Mouse (Mus musculus): ENCODE data around the gene 4931409K22Rik. TPM values are rescaled to one million over a fixed set of nuclear protein-coding genes. Genes with fewer than 3 reads are reported as not detected.

The 4931409K22Rik gene
- polyA plus RNA-seq (2014; fragmentation: Nextera tagmentation; extraction: Ambion mirVana) = not detected in 2 replicates

DNA sequence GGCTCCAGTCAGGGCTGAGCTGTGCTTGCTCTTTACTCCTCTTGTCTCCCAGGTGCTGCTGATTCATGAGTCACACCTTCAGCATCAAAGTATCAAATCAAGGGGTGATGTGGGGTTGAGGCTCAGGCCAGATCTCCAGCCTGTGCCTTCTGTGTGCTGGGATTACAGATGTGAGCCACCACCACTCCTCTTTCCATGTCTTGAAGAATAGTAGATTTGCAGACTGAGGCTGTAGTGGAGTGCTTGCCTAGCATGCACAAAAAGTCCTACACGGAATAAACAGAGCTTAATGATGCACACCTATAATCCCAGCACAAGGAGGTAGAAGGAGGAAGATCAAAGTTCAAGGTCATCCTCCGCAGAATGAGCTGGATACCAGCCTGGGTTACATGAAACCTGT lies at the start of gene 4931409K22Rik:
TSS of gene 4931409K22Rik (minus strand) at position 101 of the 400 bp plus-strand sequence.
- DNase-seq (ENCODE audit: low spot score) (no peak), ATAC-seq (ENCODE audit: insufficient read depth, low FRiP score, low TSS enrichment) (no peak)
- Histone ChIP-seq H3K27ac (ENCODE audit: low read depth, low read length) (no peak within 1 kb of the TSS), H3K27me3 (ENCODE audit: control insufficient read depth, insufficient read depth, low read length) (no peaks in the 10 kb centered on the region), H3K9me3 (ENCODE audit: control insufficient read depth, low read length) (no peaks in the 10 kb centered on the region), H3K4me2 (ENCODE audit: low read depth) (no peak within 1 kb of the TSS), H3K9ac (ENCODE audit: low read length) (no peak within 1 kb of the TSS), H3K36me3 (ENCODE audit: control insufficient read depth, insufficient read depth, low read length) (no peaks in the 10 kb centered on the region), H3K4me3 (ENCODE audit: low read depth, low read length) (no peak within 1 kb of the TSS), H3K4me1 (ENCODE audit: control insufficient read depth, insufficient read depth, low read length) (no peaks in the 10 kb centered on the region)
- 76% methylated on average over 2 of the region's 2 CpGs for whole genome bisulfite sequencing

DNA sequence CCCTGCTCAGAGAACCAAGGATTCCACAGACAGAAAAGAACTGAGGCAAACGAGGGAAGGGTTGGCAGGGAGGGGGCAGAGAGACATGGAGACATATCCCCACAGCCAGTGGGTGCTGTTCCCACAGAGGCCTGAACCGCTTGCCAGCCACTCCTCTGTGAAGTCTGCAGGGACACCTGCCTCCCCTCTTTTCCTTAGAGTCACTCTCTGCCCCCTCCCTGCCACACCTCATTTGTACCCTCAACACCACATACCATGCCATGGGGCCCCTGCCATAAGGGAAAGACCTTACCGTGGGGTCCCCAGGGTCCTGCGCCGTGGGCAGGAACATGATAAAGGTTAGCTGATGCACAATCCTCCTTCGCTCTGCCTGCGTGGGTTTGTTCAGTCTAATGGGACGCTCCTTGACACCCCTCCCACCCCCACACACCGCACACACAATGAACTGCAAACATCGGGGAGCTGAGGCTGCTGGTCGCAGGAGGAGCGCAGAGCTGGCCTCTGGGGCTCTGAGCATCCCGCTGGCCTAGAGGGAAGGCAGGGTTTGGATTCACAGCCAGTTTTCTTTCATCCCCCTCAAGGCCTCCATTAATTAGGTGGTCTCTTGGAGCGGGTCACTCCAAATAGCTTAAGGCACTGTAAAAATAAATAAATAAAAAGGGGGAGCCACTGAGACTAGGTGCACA lies 49.5 kb upstream of the 4931409K22Rik start:
- no peaks in the 10 kb centered on the region for H3K27me3 ChIP-seq (ENCODE audit: control insufficient read depth, insufficient read depth, low read length)
- H3K36me3 ChIP-seq (ENCODE audit: control insufficient read depth, insufficient read depth, low read length) = no peaks in the 10 kb centered on the region
- 14% methylated on average over 14 of the region's 14 CpGs for WGBS

DNA sequence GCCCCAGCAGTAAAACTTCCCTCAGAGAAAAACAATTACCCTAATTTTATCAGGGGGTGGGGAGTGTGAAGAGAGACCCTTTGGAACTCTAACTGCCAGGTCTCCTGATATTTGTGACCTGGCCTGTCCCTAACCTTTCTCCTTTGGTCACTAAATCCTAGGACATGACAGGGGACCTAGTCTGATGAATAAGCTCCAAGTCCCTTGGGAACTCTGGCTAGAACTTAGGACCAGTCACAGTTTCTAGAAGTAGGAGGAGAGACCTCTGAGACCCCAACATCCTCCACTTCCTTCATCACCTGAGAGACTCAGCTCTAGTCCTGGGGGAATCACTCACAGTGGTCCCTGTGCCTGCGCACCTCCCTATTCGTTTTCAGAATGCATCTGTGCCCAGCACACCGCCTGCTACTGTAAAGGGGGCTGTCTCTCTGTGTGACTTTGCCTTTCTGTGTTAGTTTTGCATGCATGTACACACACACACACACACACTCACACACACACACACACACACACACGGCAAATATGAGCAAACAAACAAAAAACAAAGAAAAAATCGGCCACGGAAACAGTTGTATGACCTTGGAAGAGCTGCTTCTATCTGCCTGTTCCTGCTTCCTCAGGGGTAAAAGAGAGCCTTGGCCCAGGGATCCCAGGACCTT lies 48.8 kb upstream of the 4931409K22Rik start:
- Histone ChIP-seq H3K27me3 (ENCODE audit: control insufficient read depth, insufficient read depth, low read length) (no peaks in the 10 kb centered on the region), H3K4me1 (ENCODE audit: control insufficient read depth, insufficient read depth, low read length) (peaks cover 53% of the 10 kb centered on the region), H3K4me2 (ENCODE audit: low read depth) (peak overlapping the region; percentile 70), H3K9ac (ENCODE audit: low read length) (peak overlapping the region; percentile 84), H3K9me3 (ENCODE audit: control insufficient read depth, low read length) (no peaks in the 10 kb centered on the region), H3K27ac (ENCODE audit: low read depth, low read length) (peak overlapping the region; percentile 97), H3K4me3 (ENCODE audit: low read depth, low read length) (peak overlapping the region; percentile 51), H3K36me3 (ENCODE audit: control insufficient read depth, insufficient read depth, low read length) (no peaks in the 10 kb centered on the region)
- no peak for ATAC-seq (ENCODE audit: insufficient read depth, low FRiP score, low TSS enrichment)
- DNase-seq (ENCODE audit: low spot score) = peak; percentile 44
- 7% methylated on average over 6 of the region's 6 CpGs for WGBS

More for the DNA sequence above, 49.5 kb upstream of the 4931409K22Rik start:
- no peak for DNase-seq (ENCODE audit: low spot score)
- no peaks in the 10 kb centered on the region for H3K9me3 ChIP-seq (ENCODE audit: control insufficient read depth, low read length)
- no peak for ATAC-seq (ENCODE audit: insufficient read depth, low FRiP score, low TSS enrichment)
- peaks cover 47% of the 10 kb centered on the region for H3K4me1 ChIP-seq (ENCODE audit: control insufficient read depth, insufficient read depth, low read length)
- peak overlapping the region; percentile 70 for H3K4me2 ChIP-seq (ENCODE audit: low read depth)
- peak overlapping the region; percentile 97 for H3K27ac ChIP-seq (ENCODE audit: low read depth, low read length)
- H3K9ac ChIP-seq (ENCODE audit: low read length) = peak overlapping the region; percentile 84
- peak overlapping the region; percentile 10; the same call in 1 of the 2 replicates for H3K4me3 ChIP-seq (ENCODE audit: low read depth, low read length)

DNA sequence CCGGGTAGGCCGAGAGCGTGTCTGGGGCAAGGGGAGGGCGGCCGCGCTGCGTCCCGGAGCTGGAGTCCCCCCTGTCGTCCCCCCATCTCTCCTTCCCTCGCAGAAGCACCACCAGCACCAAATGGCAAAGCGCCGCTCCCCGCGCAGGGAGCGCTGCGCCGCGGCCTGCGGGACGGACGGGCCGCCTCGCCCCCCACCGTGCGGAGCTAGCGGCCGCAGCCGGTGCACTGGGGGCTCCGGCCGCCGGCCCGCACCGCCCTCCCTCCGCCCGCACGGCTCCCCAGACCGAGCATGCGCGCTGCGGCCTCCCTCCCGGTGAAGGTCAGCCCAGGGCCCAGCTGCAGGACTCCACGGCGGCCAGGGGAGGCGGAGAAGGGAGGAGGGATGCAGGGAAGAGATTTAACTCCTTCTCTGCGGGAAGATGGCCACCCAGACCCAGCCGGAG lies 48.1 kb upstream of the 4931409K22Rik start:
- H3K4me2 ChIP-seq (ENCODE audit: low read depth) = peak overlapping the region; percentile 70
- DNase-seq (ENCODE audit: low spot score) (peak; percentile 91), ATAC-seq (ENCODE audit: insufficient read depth, low FRiP score, low TSS enrichment) (peak; percentile 67)
- peaks cover 56% of the 10 kb centered on the region for H3K4me1 ChIP-seq (ENCODE audit: control insufficient read depth, insufficient read depth, low read length)
- peak overlapping the region; percentile 51 for H3K4me3 ChIP-seq (ENCODE audit: low read depth, low read length)
- H3K9ac ChIP-seq (ENCODE audit: low read length) = peak overlapping the region; percentile 84
- WGBS = 0% methylated on average over 45 of the region's 46 CpGs
- no peaks in the 10 kb centered on the region for H3K36me3 ChIP-seq (ENCODE audit: control insufficient read depth, insufficient read depth, low read length)
- peaks cover 2% of the 10 kb centered on the region; the same call in 1 of the 2 replicates for H3K27me3 ChIP-seq (ENCODE audit: control insufficient read depth, insufficient read depth, low read length)
- peak overlapping the region; percentile 97 for H3K27ac ChIP-seq (ENCODE audit: low read depth, low read length)
- no peaks in the 10 kb centered on the region for H3K9me3 ChIP-seq (ENCODE audit: control insufficient read depth, low read length)

DNA sequence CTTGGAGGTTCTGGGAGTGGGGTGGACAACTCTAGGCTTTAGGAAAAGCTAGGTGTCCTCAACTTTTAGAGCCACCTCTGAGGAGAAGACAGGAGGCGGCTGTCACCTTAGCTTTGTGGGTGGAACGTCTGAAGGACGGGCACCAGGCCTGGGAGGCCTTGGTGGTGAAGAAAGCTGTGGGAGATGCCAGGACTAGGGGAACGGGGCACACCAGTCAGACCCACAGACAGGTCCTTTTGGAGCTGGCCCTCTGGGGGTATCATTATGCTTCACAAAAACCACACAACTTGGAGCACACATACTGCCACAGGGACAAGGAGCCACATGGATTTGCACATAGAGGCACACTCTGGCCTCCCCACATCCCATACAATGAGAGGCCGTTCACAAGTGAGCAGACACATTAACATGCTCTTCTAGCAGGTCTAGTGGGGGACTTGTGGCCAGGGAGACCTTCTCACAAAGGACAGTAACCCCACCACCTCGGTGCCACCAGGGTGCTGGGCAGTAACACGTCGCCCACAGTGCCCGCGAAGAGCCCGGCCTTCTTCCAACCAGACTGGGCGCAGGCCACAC lies 47.6 kb upstream of the 4931409K22Rik start:
- Histone ChIP-seq H3K36me3 (ENCODE audit: control insufficient read depth, insufficient read depth, low read length) (no peaks in the 10 kb centered on the region), H3K27me3 (ENCODE audit: control insufficient read depth, insufficient read depth, low read length) (peaks cover 5% of the 10 kb centered on the region; the same call in 1 of the 2 replicates), H3K4me1 (ENCODE audit: control insufficient read depth, insufficient read depth, low read length) (peaks cover 58% of the 10 kb centered on the region), H3K4me3 (ENCODE audit: low read depth, low read length) (peak overlapping the region; percentile 51), H3K4me2 (ENCODE audit: low read depth) (peak overlapping the region; percentile 70), H3K27ac (ENCODE audit: low read depth, low read length) (peak overlapping the region; percentile 97), H3K9me3 (ENCODE audit: control insufficient read depth, low read length) (no peaks in the 10 kb centered on the region), H3K9ac (ENCODE audit: low read length) (peak overlapping the region; percentile 84)
- WGBS = 14% methylated on average over 12 of the region's 12 CpGs
- DNase-seq (ENCODE audit: low spot score) (no peak), ATAC-seq (ENCODE audit: insufficient read depth, low FRiP score, low TSS enrichment) (peak; percentile 8; the same call in 1 of the 2 replicates)

DNA sequence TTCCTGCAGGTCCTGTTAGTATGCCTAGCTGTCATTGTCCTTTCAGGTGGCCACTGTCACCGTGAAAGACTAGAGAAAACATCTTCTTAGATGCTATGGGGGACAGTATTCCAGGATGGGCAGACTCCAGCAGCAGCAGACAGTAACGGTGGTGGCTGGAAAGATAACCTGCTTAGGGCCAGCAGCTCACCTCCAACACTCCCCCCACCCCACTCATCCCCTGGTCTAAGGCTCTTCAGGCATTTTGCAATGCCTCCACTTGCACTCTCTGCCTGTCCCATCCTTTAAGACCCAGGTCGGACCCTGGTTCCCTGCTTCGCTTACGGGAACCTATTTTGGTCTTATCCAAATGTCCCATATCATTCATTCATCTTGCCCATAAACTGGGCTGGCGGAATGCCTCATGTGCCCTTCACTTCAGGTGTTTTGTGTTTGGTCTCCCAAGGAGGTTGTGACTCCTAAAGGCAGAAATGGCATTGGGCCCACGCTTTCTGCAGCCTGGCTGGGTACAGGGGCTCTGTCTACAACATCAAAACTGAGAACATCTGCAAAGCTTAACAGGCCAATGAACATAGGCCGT lies 46.9 kb upstream of the 4931409K22Rik start:
- peaks cover 63% of the 10 kb centered on the region for H3K4me1 ChIP-seq (ENCODE audit: control insufficient read depth, insufficient read depth, low read length)

DNA sequence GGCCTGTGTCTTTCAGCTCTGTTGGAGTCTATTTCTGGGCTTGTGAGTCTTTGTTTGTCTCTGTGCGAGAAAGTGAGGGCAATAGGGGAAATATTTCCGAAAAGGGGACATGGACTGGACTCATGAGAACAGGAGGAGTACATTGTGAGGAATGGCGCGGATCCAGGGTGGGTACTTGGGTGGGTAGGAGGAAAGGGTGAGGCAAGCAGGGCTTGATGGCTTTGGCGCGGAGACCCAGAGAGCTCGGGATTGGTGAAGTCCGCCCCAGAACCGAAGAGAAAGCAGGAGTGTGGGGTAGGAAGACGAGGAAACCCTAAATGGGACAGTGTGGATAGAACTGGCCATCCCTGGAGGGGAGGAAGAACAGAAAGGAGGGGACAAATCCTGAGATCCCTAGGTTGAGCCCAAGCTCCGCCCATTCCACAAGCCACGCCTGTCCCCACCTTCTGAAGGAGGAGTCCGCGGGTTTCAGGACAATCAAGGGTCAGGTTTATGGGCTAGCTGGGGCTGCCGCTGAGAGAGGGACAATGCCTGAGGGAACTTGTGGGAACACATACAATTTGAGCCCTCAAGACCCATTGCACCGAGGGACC lies 46.2 kb upstream of the 4931409K22Rik start:
- peaks cover 70% of the 10 kb centered on the region for H3K4me1 ChIP-seq (ENCODE audit: control insufficient read depth, insufficient read depth, low read length)
- peaks cover 7% of the 10 kb centered on the region; the same call in 1 of the 2 replicates for H3K27me3 ChIP-seq (ENCODE audit: control insufficient read depth, insufficient read depth, low read length)

More for the DNA sequence above, 46.9 kb upstream of the 4931409K22Rik start:
- no peaks in the 10 kb centered on the region for H3K36me3 ChIP-seq (ENCODE audit: control insufficient read depth, insufficient read depth, low read length)
- no peak overlapping the region for H3K4me3 ChIP-seq (ENCODE audit: low read depth, low read length)
- no peak for DNase-seq (ENCODE audit: low spot score)
- no peaks in the 10 kb centered on the region for H3K9me3 ChIP-seq (ENCODE audit: control insufficient read depth, low read length)
- 53% methylated on average over 8 of the region's 8 CpGs for WGBS
- peak overlapping the region; percentile 84 for H3K4me2 ChIP-seq (ENCODE audit: low read depth)
- no peak for ATAC-seq (ENCODE audit: insufficient read depth, low FRiP score, low TSS enrichment)
- H3K9ac ChIP-seq (ENCODE audit: low read length) = peak overlapping the region; percentile 84
- peaks cover 7% of the 10 kb centered on the region; the same call in 1 of the 2 replicates for H3K27me3 ChIP-seq (ENCODE audit: control insufficient read depth, insufficient read depth, low read length)
- peak overlapping the region; percentile 97 for H3K27ac ChIP-seq (ENCODE audit: low read depth, low read length)

More for the DNA sequence above, 46.2 kb upstream of the 4931409K22Rik start:
- H3K4me3 ChIP-seq (ENCODE audit: low read depth, low read length) = peak overlapping the region; percentile 66
- H3K9ac ChIP-seq (ENCODE audit: low read length) = peak overlapping the region; percentile 84
- peak overlapping the region; percentile 97 for H3K27ac ChIP-seq (ENCODE audit: low read depth, low read length)
- H3K36me3 ChIP-seq (ENCODE audit: control insufficient read depth, insufficient read depth, low read length) = no peaks in the 10 kb centered on the region
- WGBS = 1% methylated on average over 16 of the region's 16 CpGs
- no peaks in the 10 kb centered on the region for H3K9me3 ChIP-seq (ENCODE audit: control insufficient read depth, low read length)
- ATAC-seq (ENCODE audit: insufficient read depth, low FRiP score, low TSS enrichment) (peak; percentile 15), DNase-seq (ENCODE audit: low spot score) (peak; percentile 84)
- H3K4me2 ChIP-seq (ENCODE audit: low read depth) = peak overlapping the region; percentile 84
